Mouse (Mus musculus) central nervous system, embryonic 14 days (tissue): ENCODE data around the gene Ces2h. TPM values are rescaled to one million over a fixed set of nuclear protein-coding genes. Genes with fewer than 3 reads are reported as not detected.

ENCODE experiments used
- polyA plus RNA-seq: library from polyadenylated mRNA; depleted of rRNA; stranded (reverse); fragments of >200 nt; gene quantifications from 2 replicates; pipeline ENCODE4 v1.2.3, GENCODE M21; 2012; rRNA removed

The Ces2h gene
- not detected in 2 replicates for polyA plus RNA-seq

DNA sequence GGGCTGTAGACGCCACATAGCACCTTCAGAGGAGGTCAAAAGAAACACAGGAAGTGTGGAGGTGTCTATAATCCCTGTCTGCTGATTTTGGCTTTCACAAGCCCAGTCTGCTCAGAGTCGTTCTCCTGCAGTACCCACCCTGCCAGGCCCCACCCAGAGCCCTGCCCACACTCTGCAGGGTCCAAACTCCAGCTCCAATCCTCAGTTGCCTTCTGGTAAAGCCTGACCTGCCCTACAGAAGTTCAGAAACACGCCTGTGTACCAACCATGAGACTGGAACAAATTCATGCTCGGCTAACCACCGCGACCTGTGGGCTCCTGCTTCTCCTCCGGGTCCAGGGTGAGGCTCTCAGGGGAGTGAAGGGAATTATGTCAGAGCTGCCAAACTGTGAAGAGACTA lies at the start of gene Ces2h:
Gene Ces2h, plus strand, starts transcription at position 268 of the 400 bp plus-strand sequence.

DNA sequence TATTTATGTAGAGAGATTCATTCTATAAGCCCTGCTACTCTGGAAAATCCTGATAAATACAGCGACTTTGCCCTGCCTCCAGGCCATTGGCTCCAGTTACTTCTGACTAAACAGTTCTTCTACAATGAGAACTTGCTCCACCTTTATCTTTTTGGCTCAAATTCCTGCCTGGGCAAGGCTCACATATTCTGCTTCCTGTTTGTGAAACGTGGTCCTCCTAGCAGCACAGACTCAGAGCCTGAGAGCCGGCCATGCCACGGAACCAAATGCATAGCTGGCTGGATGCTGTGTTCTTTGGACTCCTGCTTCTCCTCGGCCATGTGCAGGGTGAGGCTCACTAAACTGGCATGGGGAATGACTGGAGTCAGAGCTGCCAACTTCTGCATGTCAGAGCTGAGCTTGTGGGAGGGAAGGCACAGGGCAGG lies 39.1 kb upstream of the Ces2h start, which contains the start of gene Ces2g:
Gene Ces2g, plus strand, starts transcription at position 182 of the 425 bp plus-strand sequence.

DNA sequence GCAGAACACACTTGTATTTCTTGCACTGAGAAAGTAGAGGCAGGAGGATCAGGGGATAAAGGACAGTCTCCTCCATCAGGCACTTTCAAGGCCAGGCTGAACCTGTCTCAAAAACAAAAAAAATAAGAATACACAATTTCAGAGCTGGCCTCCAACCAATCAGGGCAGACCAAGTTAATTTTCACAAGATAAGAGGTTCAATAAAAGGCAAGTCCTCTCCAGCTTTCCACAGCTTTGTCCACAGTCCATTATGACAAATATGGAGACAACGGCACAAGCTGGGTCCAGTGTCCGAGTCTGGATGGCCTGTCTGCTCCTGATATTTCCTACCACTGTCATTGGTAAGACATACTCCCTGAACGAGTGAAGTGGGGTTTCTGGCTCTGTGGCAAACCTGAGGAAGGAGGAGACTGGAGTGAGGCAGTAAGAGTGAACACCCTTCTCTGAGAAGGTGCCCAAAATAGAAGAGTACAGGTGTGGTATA lies 47.8 kb downstream of the Ces2h start, which contains the start of gene Ces3a:
Gene Ces3a, plus strand, starts transcription at position 231 of the 484 bp plus-strand sequence.

Other genes starting within 250 kb of the Ces2h start
- 0.25 and 0.34 TPM in 2 replicates for gene Ces2b, start 169.3 kb upstream of the Ces2h start, polyA plus RNA-seq
- not detected in 2 replicates for gene Ces2c, start 153.8 kb upstream of the Ces2h start, polyA plus RNA-seq
- gene Ces2e, start 74.6 kb upstream of the Ces2h start, polyA plus RNA-seq, result 0.04 TPM in 1 of 2 replicates, not detected in the other
- gene Ces2f, start 53.5 kb upstream of the Ces2h start, polyA plus RNA-seq, result 0.03 TPM in 1 of 2 replicates, not detected in the other
- 0.02 and 0.16 TPM in 2 replicates for gene Ces2g, start 39.1 kb upstream of the Ces2h start, polyA plus RNA-seq
- not detected in 2 replicates for gene Ces3a, start 47.7 kb downstream of the Ces2h start, polyA plus RNA-seq
- not detected in 2 replicates for gene Ces3b, start 82.9 kb downstream of the Ces2h start, polyA plus RNA-seq
- gene Ces4a, start 130.9 kb downstream of the Ces2h start, polyA plus RNA-seq, result 0.05 TPM in 1 of 2 replicates, not detected in the other
- 25.0 and 35.6 TPM in 2 replicates for gene Cbfb, start 169.8 kb downstream of the Ces2h start, polyA plus RNA-seq
- 29.8 and 31.5 TPM in 2 replicates for gene D230025D16Rik, start 224.3 kb downstream of the Ces2h start, polyA plus RNA-seq